Mouse (Mus musculus) thymus, adult 18-20 months (tissue): ENCODE data around the gene Atpaf1.

Experiments
- DNase-seq, 2 experiments: peaks; one replicate each; pipeline ENCODE4 v3.0.0; 2022; ENCODE audit warnings: mixed read lengths in 2 of 2

Gene Atpaf1

DNA sequence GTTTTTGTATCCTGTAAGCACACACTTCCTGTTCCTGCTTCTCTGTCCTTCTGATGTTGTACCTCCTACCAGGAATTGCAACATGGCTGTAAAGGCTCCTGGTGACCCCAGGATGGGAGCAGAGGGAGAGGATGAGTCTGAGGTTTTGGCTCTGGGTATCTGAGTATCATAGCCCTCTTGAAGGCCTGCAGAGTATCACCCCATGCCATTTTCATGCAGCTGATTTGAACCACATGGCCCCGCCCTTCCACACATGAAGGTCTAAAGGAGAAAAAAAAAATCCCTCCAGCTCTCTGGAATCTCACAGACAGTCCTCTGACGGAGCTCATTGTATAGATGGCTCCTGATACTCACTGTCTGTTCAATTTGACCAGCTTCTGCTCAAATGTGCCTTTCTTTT lies 65.5 kb downstream of the Atpaf1 start:
- no peak for DNase-seq

DNA sequence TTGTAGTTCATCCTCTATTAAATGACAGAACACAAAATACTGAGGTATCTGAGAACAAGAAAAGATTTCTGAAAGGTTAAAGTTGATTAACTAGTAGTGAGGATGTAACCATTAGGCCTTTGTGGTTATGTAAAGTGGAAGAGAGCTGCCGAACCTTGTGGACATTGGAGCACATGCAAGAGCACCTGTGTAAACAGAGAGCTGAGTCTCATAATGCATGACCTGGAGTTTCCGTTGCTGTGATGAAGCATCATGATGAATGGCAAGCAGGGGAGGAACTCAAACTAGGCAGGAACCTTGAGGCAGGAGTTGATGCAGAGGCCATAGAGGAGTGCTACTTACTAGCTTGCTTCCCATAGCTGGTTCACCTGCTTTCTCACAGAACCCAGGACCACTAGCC lies 66.0 kb downstream of the Atpaf1 start:
- DNase-seq = no peak

DNA sequence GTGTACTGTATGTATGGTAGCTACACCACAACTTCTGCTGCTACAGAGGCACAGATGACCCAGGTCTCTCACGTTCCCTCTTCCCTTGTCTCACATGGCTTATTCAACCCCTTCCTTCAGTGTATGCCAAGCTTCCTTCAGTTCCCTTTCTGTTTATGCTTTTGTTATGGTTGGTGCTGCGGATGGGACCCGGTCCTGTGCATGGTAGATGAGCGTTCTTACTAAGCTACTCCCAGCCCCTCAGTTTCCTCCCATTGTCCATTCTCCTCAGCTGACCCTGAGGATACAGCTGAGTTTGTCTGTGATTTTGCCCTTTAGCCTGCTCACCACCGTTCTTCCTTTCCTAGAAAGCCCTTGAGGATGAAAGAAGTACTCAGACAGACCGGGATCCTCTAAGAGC lies 67.0 kb downstream of the Atpaf1 start:
- no peak for DNase-seq

DNA sequence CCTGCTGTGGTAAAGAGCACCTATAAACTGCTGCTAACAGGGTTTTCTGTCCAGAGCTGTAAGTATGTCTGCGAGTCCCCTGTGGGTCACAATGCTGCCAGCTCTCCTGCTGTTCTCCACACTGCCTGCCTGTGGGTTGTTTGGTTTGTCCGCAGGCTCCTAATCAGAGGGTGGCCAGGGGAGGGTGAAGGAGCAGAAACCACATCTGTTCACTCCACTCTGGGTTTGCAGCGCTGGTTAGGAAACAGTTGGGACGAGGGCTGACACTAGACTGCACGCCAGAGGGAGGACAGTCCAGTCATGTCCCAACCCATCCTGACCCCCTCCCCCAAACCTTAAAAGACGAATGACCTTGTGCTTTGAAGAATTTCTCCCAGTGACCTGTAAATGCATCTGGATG lies 70.5 kb downstream of the Atpaf1 start:
- DNase-seq = no peak

DNA sequence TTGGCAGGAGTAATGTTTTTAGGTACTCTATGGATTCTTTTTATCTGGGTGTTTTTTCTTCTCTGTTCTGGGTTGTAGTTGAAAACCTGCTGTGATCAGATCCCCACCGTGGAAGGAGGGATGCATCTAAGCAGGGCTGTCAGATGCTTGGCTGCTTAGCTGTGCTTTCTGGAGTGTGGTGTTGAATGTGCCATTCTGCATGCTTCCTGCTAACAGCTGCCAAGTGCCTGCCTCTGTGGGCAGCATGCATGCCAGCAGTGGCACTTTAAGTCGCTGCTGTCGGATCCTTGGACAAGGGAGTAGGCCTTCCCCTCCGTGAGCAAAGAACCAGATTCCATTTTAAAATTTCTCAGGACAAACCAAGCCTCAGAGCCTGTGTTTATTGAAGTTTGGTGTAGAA lies 71.0 kb downstream of the Atpaf1 start:
- DNase-seq = no peak

DNA sequence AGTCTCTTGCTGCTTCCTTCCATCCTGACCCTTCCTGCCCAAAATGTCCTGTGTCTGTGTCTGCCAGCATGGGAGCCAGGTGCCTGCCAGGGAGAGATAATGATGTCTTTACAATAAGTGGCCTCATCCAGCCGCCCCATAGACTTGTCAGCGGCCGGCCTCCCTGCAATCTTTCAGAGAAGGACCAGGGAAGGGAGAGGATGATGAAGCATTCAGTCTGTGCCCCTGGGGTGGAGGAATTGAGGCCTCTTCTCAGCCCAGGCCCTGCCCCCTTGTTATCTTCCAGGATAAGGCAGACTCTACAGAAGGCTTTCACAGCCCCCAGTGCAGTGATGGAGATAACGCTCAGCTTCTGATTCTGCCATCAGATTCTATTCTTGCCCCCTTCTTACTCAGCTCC lies 71.7 kb downstream of the Atpaf1 start:
- DNase-seq = no peak

DNA sequence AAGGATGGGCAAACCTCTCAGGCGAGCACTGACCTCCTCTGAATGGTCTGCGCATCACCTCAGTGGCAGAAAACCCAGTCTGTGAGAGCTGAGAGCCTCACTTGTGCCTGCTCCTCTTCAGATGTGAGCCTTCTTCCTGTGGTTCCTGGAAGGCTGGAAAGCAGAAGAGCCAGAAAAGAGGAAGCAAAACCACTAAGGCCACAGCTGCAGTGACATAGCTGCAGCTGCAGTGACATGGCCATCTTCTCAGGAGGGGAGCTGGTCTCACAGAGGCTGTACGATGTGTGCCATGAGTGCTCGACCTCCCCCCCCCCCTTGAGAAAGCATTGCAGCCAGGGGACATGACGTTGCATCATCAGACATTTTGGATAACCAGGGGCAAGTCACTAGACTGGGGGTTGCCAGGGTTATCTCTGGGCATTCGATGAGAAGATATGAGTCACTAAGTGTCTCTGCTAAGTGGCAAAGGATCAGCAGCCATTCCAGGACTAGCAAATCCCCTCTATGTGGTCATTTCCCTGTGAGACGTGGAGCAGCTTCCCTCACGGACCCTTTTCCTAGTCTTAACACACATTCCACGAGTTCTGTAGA lies 72.8 kb downstream of the Atpaf1 start:
- no peak for DNase-seq

DNA sequence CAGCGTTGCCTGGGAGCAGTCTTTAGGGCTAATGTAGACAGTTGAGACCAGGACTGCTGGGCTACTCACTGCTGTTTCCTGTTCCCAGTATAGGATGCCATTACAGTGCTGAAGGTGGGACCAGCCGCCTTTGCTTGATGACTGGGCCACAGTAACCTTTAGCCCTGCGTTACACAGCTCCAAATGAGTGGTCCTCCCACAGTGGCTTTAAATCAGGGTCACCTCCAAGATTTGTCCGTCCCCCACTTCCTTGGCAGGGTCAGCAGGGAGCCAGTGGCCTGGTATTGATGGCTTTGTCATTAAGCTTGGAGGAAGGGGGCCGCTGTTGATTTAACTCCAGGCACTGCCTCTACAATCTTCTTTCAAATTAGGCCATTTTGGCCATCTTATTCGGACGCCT lies 78.7 kb downstream of the Atpaf1 start:
- DNase-seq = no peak

DNA sequence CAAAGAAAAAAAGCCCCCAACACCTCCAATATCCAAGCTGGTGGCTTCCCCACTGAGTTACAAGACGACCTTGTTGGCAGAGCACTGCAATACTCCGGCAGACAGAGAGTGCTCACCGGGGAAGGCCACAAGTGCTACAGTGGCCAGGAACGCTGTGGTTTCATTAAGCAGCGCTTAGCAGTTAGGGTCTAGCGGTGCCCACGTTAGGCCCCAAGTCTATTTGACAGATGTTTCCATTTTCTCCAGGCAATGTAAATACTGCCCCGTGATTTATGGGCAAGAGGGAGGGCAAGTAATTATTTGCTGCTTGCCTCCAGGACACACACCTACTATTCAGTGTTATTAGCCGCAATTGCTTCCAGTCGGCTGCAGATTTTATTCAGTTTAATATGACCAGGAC lies 79.3 kb downstream of the Atpaf1 start:
- no peak for DNase-seq
